In the genomic region with DNA sequence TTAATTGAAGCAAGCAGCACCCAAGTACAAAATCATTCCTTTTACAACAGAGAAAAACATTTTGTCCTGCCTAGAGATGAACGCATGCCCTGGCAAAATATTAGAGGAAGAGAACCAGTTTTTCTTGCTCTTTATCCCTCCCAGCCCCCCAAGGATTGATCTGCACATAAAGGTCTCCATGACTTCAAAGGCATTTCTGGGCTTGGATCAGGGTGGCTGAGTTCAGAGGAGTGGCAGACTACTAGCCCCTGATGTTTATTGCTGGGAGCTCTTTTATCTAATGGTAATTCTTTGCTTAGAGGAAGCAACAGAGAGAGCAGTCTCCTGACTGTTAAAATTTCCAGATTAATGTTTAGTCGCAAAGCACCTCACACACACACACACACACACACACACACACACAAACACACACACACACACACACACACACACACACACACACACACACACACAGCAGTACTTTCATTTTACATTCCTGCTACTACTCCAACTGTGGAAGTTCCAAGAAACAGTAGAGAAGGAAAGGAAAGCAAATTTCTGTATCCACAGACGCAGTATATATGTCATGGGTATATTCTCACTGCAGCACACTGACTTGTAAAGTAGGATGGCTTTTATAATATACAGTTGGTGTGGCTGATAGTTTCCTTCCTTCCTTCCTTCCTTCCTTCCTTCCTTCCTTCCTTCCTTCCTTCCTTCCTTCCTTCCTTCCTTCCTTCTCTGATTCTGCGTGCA, we compare ENCODE assay signal across 16 mouse cellular contexts.
DNase-seq lines count a peak whose midpoint lies in the region; ATAC-seq and TF ChIP-seq lines count a peak whose summit lies in the region.
"Had no signal": no experiment of that assay in that cellular context is flagged by ENCODE, and none has a peak within 500 bp of the region (broad histone marks: within the 10 kb centered on the region; RNA-seq: fewer than 3 reads in every experiment).

No protein-coding gene starts in this region.

- H3K27ac ChIP-seq in liver, embryonic 14.5 days = no peak overlapping the region
- no peak overlapping the region for H3K27ac ChIP-seq in liver, embryonic 11.5 days (ENCODE audit: low read depth, low read length)
- H3K27ac ChIP-seq in intestine, embryonic 16.5 days (ENCODE audit: low read length) = no peak overlapping the region
- no peak overlapping the region for H3K27ac ChIP-seq in midbrain, embryonic 16.5 days (ENCODE audit: low read length)
- H3K27ac ChIP-seq: limb, embryonic 12.5 days; lung, embryonic 15.5 days; neural tube, embryonic 12.5 days had no signal

- H3K4me2 ChIP-seq in liver, embryonic 14.5 days (ENCODE audit: low read depth) = no peak overlapping the region
- H3K4me2 ChIP-seq in liver, embryonic 11.5 days = no peak overlapping the region
- H3K4me2 ChIP-seq in intestine, embryonic 16.5 days (ENCODE audit: low read depth, low read length) = no peak overlapping the region
- H3K4me2 ChIP-seq in midbrain, embryonic 16.5 days (ENCODE audit: low read length) = no peak overlapping the region
- H3K4me2 ChIP-seq: heart, embryonic 12.5 days; limb, embryonic 12.5 days; lung, embryonic 15.5 days; neural tube, embryonic 12.5 days had no signal

- H3K4me1 ChIP-seq in liver, embryonic 14.5 days (replicated peaks; ENCODE audit: control insufficient read depth in 2 of 2, insufficient read depth in 2 of 2, low read length in 1 of 2) = peaks cover 0 to 4% of the 10 kb centered on the region in 2 experiments; a peak in 1 of 4 replicates
- H3K4me1 ChIP-seq in liver, embryonic 11.5 days (replicated peaks; ENCODE audit: control insufficient read depth, insufficient read depth, low read length) = peaks cover 4% of the 10 kb centered on the region
- no peaks in the 10 kb centered on the region for H3K4me1 ChIP-seq in intestine, embryonic 16.5 days (ENCODE audit: control insufficient read depth, insufficient read depth, low read length)
- peaks cover 8% of the 10 kb centered on the region for H3K4me1 ChIP-seq in midbrain, embryonic 16.5 days (ENCODE audit: control insufficient read depth, insufficient read depth, low read length)
- H3K4me1 ChIP-seq: limb, embryonic 12.5 days; neural tube, embryonic 12.5 days had no signal

- DNase-seq in liver, embryonic 14.5 days (ENCODE audit: low read depth in 3 of 3, low spot score in 3 of 3) = no peak
- DNase-seq in liver, embryonic 11.5 days (ENCODE audit: low spot score) = no peak
- DNase-seq in embryo, embryonic 11 days = peak; percentile 21
- no peak for DNase-seq in frontal cortex, postnatal 14 days (ENCODE audit: low spot score in 2 of 2)
- DNase-seq in lung, postnatal 36 days = no peak
- DNase-seq: adrenal gland, postnatal 10 days; cerebellum, postnatal 36 days; heart, postnatal 4 days; right cerebral cortex, postnatal 4 days had no signal

- peak; percentile 28; the same call in 1 of the 2 replicates for ATAC-seq in liver, embryonic 14.5 days (ENCODE audit: insufficient read depth)
- ATAC-seq in liver, embryonic 11.5 days (replicated peaks; ENCODE audit: low FRiP score) = no peak; the same call in 1 of the 2 replicates
- ATAC-seq in intestine, embryonic 16.5 days = peak; percentile 92
- ATAC-seq in midbrain, embryonic 16.5 days = peak; percentile 76; the same call in 1 of the 2 replicates

- H3K4me3 ChIP-seq in liver, embryonic 14.5 days (ENCODE audit: insufficient read depth in 1 of 2, low read depth in 2 of 2, low read length in 2 of 2) = no peak overlapping the region
- no peak overlapping the region for H3K4me3 ChIP-seq in liver, embryonic 11.5 days (ENCODE audit: low read depth, low read length)
- no peak overlapping the region for H3K4me3 ChIP-seq in intestine, embryonic 16.5 days (ENCODE audit: low read length)
- H3K4me3 ChIP-seq in midbrain, embryonic 16.5 days (ENCODE audit: low read depth, low read length) = no peak overlapping the region
- H3K4me3 ChIP-seq: erythroblast, embryonic 14.5 days; heart, embryonic 12.5 days; limb, embryonic 12.5 days; lung, embryonic 15.5 days; neural tube, embryonic 12.5 days had no signal

- no peak for TF ChIP-seq EP300 in liver, embryonic 14.5 days (IDR thresholded peaks at IDR 0.05; ENCODE audit: low read depth)

- no peaks in the 10 kb centered on the region for H3K27me3 ChIP-seq in liver, embryonic 14.5 days (ENCODE audit: control insufficient read depth, insufficient read depth, low read length)
- H3K27me3 ChIP-seq in liver, embryonic 11.5 days (replicated peaks; ENCODE audit: control insufficient read depth, insufficient read depth, low read length) = no peaks in the 10 kb centered on the region
- H3K27me3 ChIP-seq in intestine, embryonic 16.5 days (replicated peaks; ENCODE audit: control insufficient read depth, insufficient read depth, low read length) = no peaks in the 10 kb centered on the region
- no peaks in the 10 kb centered on the region for H3K27me3 ChIP-seq in midbrain, embryonic 16.5 days (ENCODE audit: control insufficient read depth, insufficient read depth, low read depth, low read length)
- H3K27me3 ChIP-seq: heart, embryonic 12.5 days; limb, embryonic 12.5 days; lung, embryonic 15.5 days; neural tube, embryonic 12.5 days had no signal

- 57% methylated on average over 4 of the region's 4 CpGs for WGBS in liver, embryonic 14.5 days (ENCODE audit: insufficient replicate concordance)
- 69% methylated on average over 4 of the region's 4 CpGs for WGBS in liver, embryonic 11.5 days
- WGBS in intestine, embryonic 16.5 days = 49% methylated on average over 4 of the region's 4 CpGs
- 48% methylated on average over 4 of the region's 4 CpGs for WGBS in midbrain, embryonic 16.5 days

- H3K9ac ChIP-seq in liver, embryonic 14.5 days (replicated peaks) = no peak overlapping the region
- H3K9ac ChIP-seq in liver, embryonic 11.5 days (ENCODE audit: low read depth, low read length) = no peak overlapping the region
- H3K9ac ChIP-seq in intestine, embryonic 16.5 days (ENCODE audit: low read depth, low read length) = no peak overlapping the region
- no peak overlapping the region for H3K9ac ChIP-seq in midbrain, embryonic 16.5 days (ENCODE audit: low read depth, low read length)
- H3K9ac ChIP-seq: heart, embryonic 12.5 days; limb, embryonic 12.5 days; lung, embryonic 15.5 days; neural tube, embryonic 12.5 days had no signal

- no peaks in the 10 kb centered on the region for H3K36me3 ChIP-seq in liver, embryonic 14.5 days (replicated peaks; ENCODE audit: control insufficient read depth, insufficient read depth, low read depth)
- H3K36me3 ChIP-seq in liver, embryonic 11.5 days (ENCODE audit: control insufficient read depth, insufficient read depth, low read length) = no peaks in the 10 kb centered on the region
- no peaks in the 10 kb centered on the region for H3K36me3 ChIP-seq in intestine, embryonic 16.5 days (ENCODE audit: control insufficient read depth, insufficient read depth, low read length)
- no peaks in the 10 kb centered on the region for H3K36me3 ChIP-seq in midbrain, embryonic 16.5 days (ENCODE audit: control insufficient read depth, insufficient read depth, low read length)
- H3K36me3 ChIP-seq: heart, embryonic 12.5 days; limb, embryonic 12.5 days; lung, embryonic 15.5 days; neural tube, embryonic 12.5 days had no signal

- no peak for TF ChIP-seq CTCF in liver, embryonic 14.5 days (IDR thresholded peaks at IDR 0.05; ENCODE audit: low read depth)

- H3K9me3 ChIP-seq in liver, embryonic 14.5 days (ENCODE audit: control insufficient read depth, low read length) = no peaks in the 10 kb centered on the region
- no peaks in the 10 kb centered on the region for H3K9me3 ChIP-seq in liver, embryonic 11.5 days (ENCODE audit: control insufficient read depth, low read length)
- H3K9me3 ChIP-seq in intestine, embryonic 16.5 days (ENCODE audit: control insufficient read depth, low read length) = no peaks in the 10 kb centered on the region
- H3K9me3 ChIP-seq in midbrain, embryonic 16.5 days (replicated peaks; ENCODE audit: control insufficient read depth, low read length, poor library complexity, severe bottlenecking) = no peaks in the 10 kb centered on the region
- H3K9me3 ChIP-seq: heart, embryonic 12.5 days; limb, embryonic 12.5 days; lung, embryonic 15.5 days; neural tube, embryonic 12.5 days had no signal
